Mouse (Mus musculus) heart, embryonic 16.5 days (tissue): ENCODE results near the gene P3h1. TPM values are rescaled to one million over a fixed set of nuclear protein-coding genes. Genes with fewer than 3 reads are reported as not detected.
A peak's percentile ranks its signal among the peaks of the same experiment; 100 is the strongest.

Source experiments
- ATAC-seq: fragments of 200-750 bp; cut with Nextera tagmentation; replicated peaks from 2 replicates; pipeline ENCODE4 v1.8.0; 2017; ENCODE audit warnings: moderate number of reproducible peaks; ENCODE audit not compliant: insufficient read depth, low FRiP score; ENCODE audit errors: extremely low read depth
- H3K27ac ChIP-seq: fragments of 300-500 bp; sonication (generic); 2 replicates; pipeline ENCODE4 v1.5.1; 2014; ENCODE audit warnings: mild to moderate bottlenecking, low read length, control low read depth, moderate library complexity
- H3K27me3 ChIP-seq: fragments of 300-500 bp; sonication (generic); 2 replicates; pipeline ENCODE4 v1.6.1; 2014; ENCODE audit warnings: low read length, mixed read lengths; ENCODE audit not compliant: control insufficient read depth, insufficient read depth
- H3K36me3 ChIP-seq: fragments of 300-500 bp; sonication (generic); 2 replicates; pipeline ENCODE4 v1.6.1; 2014; ENCODE audit not compliant: control insufficient read depth, insufficient read depth
- H3K4me1 ChIP-seq: fragments of 300-500 bp; sonication (generic); 2 replicates; pipeline ENCODE4 v1.6.1; 2014; ENCODE audit warnings: low read length, mixed read lengths; ENCODE audit not compliant: control insufficient read depth, insufficient read depth
- H3K4me2 ChIP-seq: fragments of 300-500 bp; sonication (generic); 2 replicates; pipeline ENCODE4 v1.6.1; 2014; ENCODE audit warnings: low read depth, mild to moderate bottlenecking, control low read depth, low read length
- H3K4me3 ChIP-seq: fragments of 300-500 bp; sonication (generic); 2 replicates; pipeline ENCODE4 v1.5.1; 2014; ENCODE audit warnings: mild to moderate bottlenecking, control low read depth, low read length
- H3K9ac ChIP-seq: fragments of 300-500 bp; sonication (generic); 2 replicates; pipeline ENCODE4 v1.6.1; 2014; ENCODE audit warnings: low read length, control low read depth
- H3K9me3 ChIP-seq: fragments of 300-500 bp; sonication (generic); replicated peaks from 2 replicates; pipeline ENCODE4 v1.6.1; 2016; ENCODE audit warnings: low read length; ENCODE audit not compliant: control insufficient read depth
- WGBS: fragments of 180-500 bp; shearing (Covaris S2); extraction: QIAGEN DNeasy Blood & Tissue Kit; methylation state at CpG from one replicate; pipeline ENCODE4 v1.1.7; 2014; 5-methylcytosine and 5-hydroxymethylcytosine counted together
- polyA plus RNA-seq: library from polyadenylated mRNA; unstranded; fragments of >200 nt; fragmentation: Nextera tagmentation; extraction: Ambion mirVana; gene quantifications from 2 replicates; pipeline ENCODE4 v1.2.1, GENCODE M21; 2015

P3h1 gene
- polyA plus RNA-seq, 1 experiment from 2014 or later: 28.2 TPM

- WGBS: 67% methylated on average over 22 of the region's 22 CpGs
- Histone ChIP-seq H3K27me3 (no peaks in the 10 kb centered on the region), H3K9me3 (no peaks in the 10 kb centered on the region), H3K4me2 (no peak overlapping the region), H3K4me1 (peaks cover 21% of the 10 kb centered on the region), H3K27ac (peak overlapping the region; percentile 30; the same call in 1 of the 2 replicates), H3K4me3 (no peak overlapping the region), H3K36me3 (peaks cover 15% of the 10 kb centered on the region; the same call in 1 of the 2 replicates), H3K9ac (no peak overlapping the region)
- ATAC-seq: no peak
These were observed 11.9 kb downstream of the P3h1 start for GRCm38 (mm10) chr4:119244468-119245240.

- Histone ChIP-seq H3K4me3 (no peak overlapping the region), H3K9ac (no peak overlapping the region), H3K27me3 (no peaks in the 10 kb centered on the region), H3K27ac (peak overlapping the region; percentile 30; the same call in 1 of the 2 replicates), H3K4me1 (peaks cover 21% of the 10 kb centered on the region), H3K36me3 (peaks cover 15% of the 10 kb centered on the region; the same call in 1 of the 2 replicates), H3K4me2 (no peak overlapping the region), H3K9me3 (no peaks in the 10 kb centered on the region)
- WGBS: 30% methylated on average over 7 of the region's 7 CpGs
- peak; percentile 32; the same call in 1 of the 2 replicates for ATAC-seq
These were observed 12.8 kb downstream of the P3h1 start for GRCm38 (mm10) chr4:119245556-119245955.

DNA sequence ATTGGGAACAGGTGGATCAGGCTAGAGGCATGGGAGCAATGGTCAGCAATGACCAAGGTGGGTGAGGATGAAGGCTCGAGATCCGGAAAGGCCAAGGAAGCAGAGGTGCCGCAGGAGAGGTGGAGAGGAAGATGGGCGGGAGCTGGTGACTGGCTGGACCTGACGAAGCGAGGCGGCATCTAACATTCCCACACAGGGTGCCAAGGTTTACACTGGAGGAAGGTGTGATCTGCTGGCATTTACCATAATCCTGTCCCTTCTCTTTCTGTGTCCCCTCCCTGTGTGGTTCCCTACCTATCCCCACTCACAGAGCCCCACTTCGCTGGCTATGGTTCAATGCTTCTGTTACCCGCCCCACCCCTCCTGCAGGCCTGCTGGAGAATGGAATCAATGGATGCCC, 13.2 kb downstream of the P3h1 start:
- 80% methylated on average over 9 of the region's 9 CpGs for WGBS
- peaks cover 21% of the 10 kb centered on the region for H3K4me1 ChIP-seq
- no peaks in the 10 kb centered on the region for H3K27me3 ChIP-seq
- no peak overlapping the region for H3K4me2 ChIP-seq
- no peak overlapping the region for H3K9ac ChIP-seq
- peaks cover 15% of the 10 kb centered on the region; the same call in 1 of the 2 replicates for H3K36me3 ChIP-seq
- no peak for ATAC-seq
- H3K27ac ChIP-seq: peak overlapping the region; percentile 30; the same call in 1 of the 2 replicates
- no peaks in the 10 kb centered on the region for H3K9me3 ChIP-seq
- no peak overlapping the region for H3K4me3 ChIP-seq

- H3K9me3 ChIP-seq: no peaks in the 10 kb centered on the region
- no peaks in the 10 kb centered on the region for H3K27me3 ChIP-seq
- H3K36me3 ChIP-seq: peaks cover 15% of the 10 kb centered on the region; the same call in 1 of the 2 replicates
- H3K4me2 ChIP-seq: no peak overlapping the region
- peaks cover 21% of the 10 kb centered on the region for H3K4me1 ChIP-seq
- no peak overlapping the region for H3K4me3 ChIP-seq
- no peak overlapping the region for H3K9ac ChIP-seq
- ATAC-seq: no peak
- no peak overlapping the region for H3K27ac ChIP-seq
- 72% methylated on average over 14 of the region's 14 CpGs for WGBS
These were observed 14.0 kb downstream of the P3h1 start for GRCm38 (mm10) chr4:119246688-119247225.

DNA sequence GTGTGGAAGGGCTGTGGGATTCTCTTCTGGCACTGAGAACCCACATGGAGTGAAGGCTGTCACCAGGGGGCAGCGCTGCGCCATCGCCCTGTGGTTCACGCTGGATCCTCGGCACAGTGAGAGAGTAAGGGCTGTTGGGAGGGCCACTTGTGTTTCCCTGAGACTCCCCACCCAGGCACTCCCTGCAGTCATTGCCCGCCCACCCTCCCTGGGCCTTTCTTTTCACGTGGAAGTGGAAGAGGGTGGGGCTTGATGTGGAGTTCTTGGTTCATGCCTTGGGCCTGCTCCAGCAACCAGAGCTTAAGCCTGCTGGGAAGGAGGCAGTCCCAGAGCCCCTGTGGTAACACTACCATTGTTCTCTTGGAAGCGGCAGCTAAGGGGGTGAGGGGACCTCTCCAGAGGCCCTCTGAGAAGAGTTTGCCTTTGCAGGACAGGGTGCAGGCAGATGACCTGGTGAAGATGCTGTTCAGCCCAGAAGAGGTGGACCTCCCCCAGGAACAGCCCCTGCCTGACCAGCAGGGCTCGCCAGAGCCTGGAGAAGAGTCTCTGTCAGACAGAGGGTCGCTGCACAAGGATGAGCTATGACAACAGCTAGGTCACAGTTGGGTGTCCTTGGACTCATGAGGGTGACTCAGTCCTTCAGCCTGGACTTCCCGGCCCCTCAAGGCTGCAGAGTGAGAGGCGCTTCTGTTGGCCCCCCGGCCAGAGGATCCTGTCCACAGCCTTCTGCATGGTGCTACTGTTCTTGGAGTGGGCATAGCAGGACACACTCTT, 14.9 kb downstream of the P3h1 start:
- no peak overlapping the region for H3K4me3 ChIP-seq
- peaks cover 10% of the 10 kb centered on the region; the same call in 1 of the 2 replicates for H3K36me3 ChIP-seq
- no peak overlapping the region for H3K9ac ChIP-seq
- H3K4me2 ChIP-seq: no peak overlapping the region
- peaks cover 21% of the 10 kb centered on the region for H3K4me1 ChIP-seq
- peak overlapping the region; percentile 41; the same call in 1 of the 2 replicates for H3K27ac ChIP-seq
- no peaks in the 10 kb centered on the region for H3K9me3 ChIP-seq
- 39% methylated on average over 13 of the region's 13 CpGs for WGBS
- peak; percentile 53 for ATAC-seq
- no peaks in the 10 kb centered on the region for H3K27me3 ChIP-seq

DNA sequence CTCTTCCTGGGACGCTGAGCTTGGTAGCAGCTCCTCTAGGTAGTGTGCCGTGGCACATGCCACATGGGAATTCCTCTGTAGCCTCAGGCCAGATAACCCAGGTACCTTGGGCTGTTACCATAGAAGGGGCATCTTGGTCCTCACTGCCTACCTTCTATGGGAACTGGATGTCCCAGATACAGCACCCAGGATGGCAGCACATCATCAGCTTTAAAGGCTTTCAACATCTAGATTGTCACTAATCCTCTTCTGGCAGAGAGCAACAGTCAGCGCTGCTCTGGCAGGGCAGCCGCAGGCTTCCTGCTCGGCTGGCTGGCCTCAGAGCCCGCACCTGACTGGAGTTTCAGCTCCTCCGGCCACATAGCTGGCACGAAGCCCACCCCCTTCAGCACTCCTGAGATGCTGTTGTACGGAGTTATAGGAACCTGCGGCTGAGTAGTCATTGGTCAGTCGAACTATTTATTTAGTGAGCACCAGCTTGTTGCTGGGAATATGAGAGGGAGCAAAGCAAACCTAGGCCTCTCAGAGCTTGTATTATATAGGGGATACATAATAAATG, 15.8 kb downstream of the P3h1 start:
- no peaks in the 10 kb centered on the region for H3K9me3 ChIP-seq
- H3K36me3 ChIP-seq: peaks cover 8% of the 10 kb centered on the region; the same call in 1 of the 2 replicates
- no peak for ATAC-seq
- H3K4me3 ChIP-seq: no peak overlapping the region
- H3K9ac ChIP-seq: no peak overlapping the region
- peaks cover 21% of the 10 kb centered on the region for H3K4me1 ChIP-seq
- no peaks in the 10 kb centered on the region for H3K27me3 ChIP-seq
- H3K4me2 ChIP-seq: no peak overlapping the region
- 61% methylated on average over 11 of the region's 11 CpGs for WGBS
- H3K27ac ChIP-seq: peak overlapping the region; percentile 41; the same call in 1 of the 2 replicates

DNA sequence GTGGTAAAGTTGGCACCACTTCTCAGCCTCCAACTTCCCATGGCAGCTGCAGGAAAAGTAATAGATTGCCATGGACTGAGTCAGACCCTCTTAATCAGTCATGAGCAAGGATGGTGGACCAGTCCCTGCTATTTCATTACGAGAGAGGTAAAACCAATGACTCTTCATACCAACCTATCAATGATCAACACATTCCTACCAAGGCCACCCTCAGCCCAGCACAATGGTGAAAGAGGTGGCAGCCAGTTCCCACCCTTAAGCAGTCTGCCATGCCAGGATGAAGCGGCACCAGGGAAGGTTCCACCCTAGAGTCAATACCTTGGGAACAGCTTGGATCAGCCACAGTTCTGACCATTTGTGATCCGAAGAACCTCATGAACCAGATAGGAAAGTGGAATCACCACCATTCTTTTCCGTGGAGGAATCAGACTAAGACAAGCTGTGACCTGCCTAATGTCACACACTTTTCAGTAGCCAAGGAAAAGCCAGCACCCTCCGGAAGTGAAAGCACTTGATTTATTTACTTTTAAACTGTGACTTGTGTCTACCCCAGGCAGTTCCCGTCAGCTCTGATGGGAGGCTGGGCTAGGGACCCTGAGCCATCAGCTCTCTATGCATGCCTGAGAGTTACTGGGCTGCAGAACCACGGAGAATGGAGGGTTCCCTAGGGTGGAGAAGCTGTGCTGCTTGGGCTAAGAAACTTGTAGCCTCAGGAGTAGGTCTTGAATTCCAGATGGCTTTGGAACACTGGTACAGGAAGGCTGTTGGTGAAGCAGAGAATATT, 19.5 kb downstream of the P3h1 start:
- 54% methylated on average over 7 of the region's 7 CpGs for whole genome bisulfite sequencing
- ATAC-seq: no peak
- Histone ChIP-seq H3K36me3 (peaks cover 4% of the 10 kb centered on the region; the same call in 1 of the 2 replicates), H3K27ac (no peak overlapping the region), H3K9ac (no peak overlapping the region), H3K9me3 (no peaks in the 10 kb centered on the region), H3K4me1 (peaks cover 11% of the 10 kb centered on the region), H3K27me3 (no peaks in the 10 kb centered on the region), H3K4me3 (no peak overlapping the region), H3K4me2 (no peak overlapping the region)

DNA sequence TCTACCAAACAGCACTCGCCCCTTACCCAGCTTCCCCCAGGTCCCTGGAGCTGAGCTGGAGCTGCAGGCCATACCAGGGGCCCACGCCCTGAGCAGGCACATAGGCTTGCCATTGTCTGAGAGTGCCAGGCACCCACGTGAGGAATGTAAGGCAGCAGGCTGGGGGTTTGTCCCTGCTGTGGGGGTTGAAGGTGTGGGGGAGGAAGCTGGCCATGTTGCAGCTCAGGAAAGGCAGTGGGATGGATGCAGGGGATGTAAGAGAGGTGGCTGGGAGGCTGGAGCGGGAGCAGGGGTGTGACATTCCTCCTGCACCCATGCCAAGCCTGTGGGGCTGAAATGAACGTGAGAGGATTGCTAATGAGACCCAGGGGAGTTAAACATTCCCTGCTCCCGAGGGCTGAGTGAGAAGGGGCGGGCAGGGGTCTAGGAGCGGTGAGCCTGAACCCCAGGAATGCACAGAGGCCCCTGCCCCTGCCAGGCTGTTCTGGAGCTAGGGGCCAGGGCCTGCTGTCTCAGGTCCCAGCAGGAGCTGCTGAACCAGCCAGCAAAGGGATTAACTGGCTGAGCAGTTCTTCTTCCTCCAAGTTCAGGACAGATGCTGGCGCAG, 21.4 kb downstream of the P3h1 start:
- Histone ChIP-seq H3K27ac (no peak overlapping the region), H3K36me3 (no peaks in the 10 kb centered on the region), H3K27me3 (no peaks in the 10 kb centered on the region), H3K9me3 (no peaks in the 10 kb centered on the region), H3K4me1 (peaks cover 4% of the 10 kb centered on the region), H3K4me2 (no peak overlapping the region), H3K9ac (0 out of 2 replicates have a peak overlapping the region, but pooled peaks have one; percentile 0), H3K4me3 (no peak overlapping the region)
- ATAC-seq: no peak
- WGBS: 32% methylated on average over 9 of the region's 9 CpGs
